Mouse (Mus musculus) liver, embryonic 15.5 days (tissue): ENCODE data around the gene Ccnk. TPM values are rescaled to one million over a fixed set of nuclear protein-coding genes. Genes with fewer than 3 reads are reported as not detected.

ENCODE experiments used
- ATAC-seq: fragments of 200-750 bp; cut with Nextera tagmentation; 2 replicates; pipeline ENCODE4 v1.8.0; 2017; ENCODE audit warnings: moderate number of reproducible peaks, mild to moderate bottlenecking, moderate library complexity; ENCODE audit not compliant: insufficient read depth
- H3K27ac ChIP-seq: fragments of 300-500 bp; sonication (generic); replicated peaks from 2 replicates; pipeline ENCODE4 v1.5.1; 2015; ENCODE audit warnings: mild to moderate bottlenecking, inconsistent platforms
- H3K27me3 ChIP-seq: fragments of 300-500 bp; sonication (generic); 2 replicates; pipeline ENCODE4 v1.6.1; 2015; ENCODE audit warnings: mild to moderate bottlenecking, inconsistent platforms
- H3K36me3 ChIP-seq: fragments of 300-500 bp; sonication (generic); replicated peaks from 2 replicates; pipeline ENCODE4 v1.6.1; 2015; ENCODE audit warnings: moderate library complexity, mild to moderate bottlenecking, inconsistent platforms
- H3K4me1 ChIP-seq: fragments of 300-500 bp; sonication (generic); replicated peaks from 2 replicates; pipeline ENCODE4 v1.6.1; 2015; ENCODE audit warnings: inconsistent platforms
- H3K4me2 ChIP-seq: fragments of 300-500 bp; sonication (generic); 2 replicates; pipeline ENCODE4 v1.6.1; 2015; ENCODE audit warnings: moderate library complexity, mild to moderate bottlenecking, inconsistent platforms
- H3K4me3 ChIP-seq: fragments of 300-500 bp; sonication (generic); replicated peaks from 2 replicates; pipeline ENCODE4 v1.5.1; 2015; ENCODE audit warnings: mild to moderate bottlenecking, inconsistent platforms
- H3K9ac ChIP-seq: fragments of 300-500 bp; sonication (generic); 2 replicates; pipeline ENCODE4 v1.6.1; 2015; ENCODE audit warnings: moderate library complexity, mild to moderate bottlenecking, inconsistent platforms
- H3K9me3 ChIP-seq: fragments of 300-500 bp; sonication (generic); replicated peaks from 2 replicates; pipeline ENCODE4 v1.6.1; 2016; ENCODE audit warnings: inconsistent platforms
- WGBS: fragments of 180-500 bp; shearing (Covaris S2); methylation state at CpG from one replicate; pipeline ENCODE4 v1.1.7; 2015; ENCODE audit warnings: mixed read lengths; ENCODE audit not compliant: insufficient replicate concordance; 5-methylcytosine and 5-hydroxymethylcytosine counted together
- polyA plus RNA-seq: library from polyadenylated mRNA; unstranded; fragments of >200 nt; fragmentation: Nextera tagmentation; extraction: Ambion mirVana; gene quantifications from 2 replicates; pipeline ENCODE4 v1.2.1, GENCODE M21; 2015

Ccnk gene
- polyA plus RNA-seq, 1 experiment from 2014 or later: 1.7 TPM

DNA sequence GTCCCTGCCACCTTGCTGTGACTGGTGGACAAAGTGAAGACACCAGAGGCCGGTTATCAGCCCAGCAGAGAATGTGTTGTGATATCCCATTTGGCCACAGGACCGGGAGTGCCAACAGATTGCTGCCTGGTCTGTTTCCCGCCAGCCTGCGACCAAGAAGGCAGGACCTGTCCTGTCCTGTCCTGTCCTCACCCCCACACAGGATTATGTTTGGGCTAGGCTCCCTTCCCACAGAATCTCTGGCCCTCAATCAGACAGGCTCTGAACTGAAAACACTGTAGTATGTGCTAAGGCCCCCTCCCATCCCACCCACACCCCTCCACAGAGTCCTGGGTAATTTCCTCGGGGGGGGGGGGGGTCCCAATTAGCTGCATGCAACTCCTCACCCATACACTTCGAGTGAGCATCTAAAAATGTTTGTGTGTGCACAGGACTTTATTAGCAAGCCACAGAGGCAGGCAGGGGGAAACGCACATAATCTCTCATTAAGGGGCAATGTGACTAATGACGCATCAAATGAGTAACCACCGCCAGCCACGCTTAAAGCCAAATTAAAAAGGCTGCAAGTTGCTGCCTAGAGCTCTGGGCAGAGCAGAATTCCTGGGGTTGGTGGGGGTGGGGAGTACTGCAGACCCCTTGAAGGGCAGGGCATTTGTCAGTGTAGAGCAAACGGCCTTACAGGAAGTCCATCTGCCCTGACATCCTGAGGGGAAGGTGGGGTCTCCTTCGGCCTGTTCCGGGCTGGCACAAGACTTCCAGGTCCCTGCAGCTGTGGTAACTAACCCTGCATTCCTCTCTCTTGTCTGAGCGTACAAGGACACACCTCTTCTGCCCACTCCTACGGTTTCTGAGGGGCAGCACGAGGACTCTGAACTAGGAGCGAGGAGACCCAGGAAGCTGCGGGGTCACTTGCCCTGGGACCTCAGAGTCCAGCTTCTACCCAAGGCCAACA is 34.0 kb downstream of the Ccnk start:
- Histone ChIP-seq H3K36me3 (no peaks in the 10 kb centered on the region), H3K4me3 (no peak overlapping the region), H3K4me1 (peaks cover 12% of the 10 kb centered on the region), H3K9ac (no peak overlapping the region), H3K27ac (no peak overlapping the region), H3K4me2 (no peak overlapping the region), H3K9me3 (no peaks in the 10 kb centered on the region), H3K27me3 (no peaks in the 10 kb centered on the region)
- no peak for ATAC-seq
- WGBS: 34% methylated on average over 18 of the region's 18 CpGs

DNA sequence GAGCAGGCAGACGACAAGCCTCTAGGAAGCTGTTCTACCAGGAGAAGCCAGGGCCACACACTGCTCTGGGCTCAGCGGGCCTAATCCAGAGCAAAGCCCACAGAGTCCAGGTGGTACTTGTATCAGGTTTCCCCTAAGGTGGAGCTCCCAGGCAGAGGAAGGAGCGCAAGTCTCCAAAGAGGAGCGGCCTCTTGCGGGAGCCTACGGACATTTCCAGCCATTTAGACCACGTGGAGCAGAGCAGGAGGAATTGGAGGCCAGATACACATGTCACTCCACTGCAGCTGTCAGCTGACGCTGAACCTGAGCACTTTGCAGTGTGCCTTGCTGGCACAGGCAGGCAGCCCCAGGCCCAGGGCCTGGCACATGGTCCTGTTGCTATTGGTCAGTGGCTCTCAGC is 35.7 kb downstream of the Ccnk start:
- no peaks in the 10 kb centered on the region for H3K36me3 ChIP-seq
- H3K9me3 ChIP-seq: no peaks in the 10 kb centered on the region
- no peak overlapping the region for H3K4me3 ChIP-seq
- H3K9ac ChIP-seq: no peak overlapping the region
- H3K4me1 ChIP-seq: peaks cover under 1% of the 10 kb centered on the region; the same call in 1 of the 2 replicates
- no peaks in the 10 kb centered on the region for H3K27me3 ChIP-seq
- WGBS: 64% methylated on average over 8 of the region's 8 CpGs
- ATAC-seq: no peak
- H3K4me2 ChIP-seq: no peak overlapping the region
- H3K27ac ChIP-seq: no peak overlapping the region

DNA sequence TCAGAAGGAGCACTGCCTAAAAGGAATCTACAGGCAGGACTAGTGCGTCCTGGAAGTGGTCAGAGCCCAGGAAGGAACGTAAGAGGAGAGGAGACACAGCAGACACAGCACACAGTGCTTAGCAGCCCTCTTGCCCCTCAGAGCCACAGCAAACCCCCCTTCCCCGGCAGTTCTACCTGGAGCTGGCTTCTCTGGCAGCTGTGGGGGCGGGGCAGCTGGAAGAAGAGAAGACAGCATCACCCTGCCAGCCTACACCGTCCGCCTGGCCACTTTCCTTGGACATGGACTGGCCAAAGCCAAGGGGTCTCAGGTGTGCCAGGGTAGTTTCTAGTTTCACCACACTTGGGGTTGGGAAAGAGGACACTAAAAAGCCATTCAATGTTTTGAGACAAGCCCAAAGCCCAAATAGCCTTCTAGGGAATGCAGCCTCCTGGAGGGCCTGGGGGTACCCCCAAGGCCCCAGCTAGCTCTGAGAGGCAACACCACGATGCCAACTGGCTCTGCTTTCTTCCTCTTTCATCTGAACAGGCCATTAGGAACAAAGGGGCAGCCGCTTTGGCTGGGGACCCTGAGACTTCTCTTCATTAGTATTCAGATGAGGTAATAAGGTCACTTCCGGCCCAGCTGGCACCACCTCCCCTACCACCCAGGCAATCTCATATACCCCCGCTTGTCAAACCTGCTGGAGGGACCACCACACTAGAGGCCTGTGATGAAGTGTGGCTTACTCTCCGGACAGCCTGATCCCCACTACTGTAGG is 37.4 kb downstream of the Ccnk start:
- Histone ChIP-seq H3K27ac (no peak overlapping the region), H3K4me3 (no peak overlapping the region), H3K4me2 (no peak overlapping the region), H3K9me3 (no peaks in the 10 kb centered on the region), H3K36me3 (no peaks in the 10 kb centered on the region), H3K9ac (no peak overlapping the region), H3K27me3 (no peaks in the 10 kb centered on the region), H3K4me1 (no peaks in the 10 kb centered on the region)
- WGBS: 64% methylated on average over 11 of the region's 11 CpGs
- ATAC-seq: no peak

DNA sequence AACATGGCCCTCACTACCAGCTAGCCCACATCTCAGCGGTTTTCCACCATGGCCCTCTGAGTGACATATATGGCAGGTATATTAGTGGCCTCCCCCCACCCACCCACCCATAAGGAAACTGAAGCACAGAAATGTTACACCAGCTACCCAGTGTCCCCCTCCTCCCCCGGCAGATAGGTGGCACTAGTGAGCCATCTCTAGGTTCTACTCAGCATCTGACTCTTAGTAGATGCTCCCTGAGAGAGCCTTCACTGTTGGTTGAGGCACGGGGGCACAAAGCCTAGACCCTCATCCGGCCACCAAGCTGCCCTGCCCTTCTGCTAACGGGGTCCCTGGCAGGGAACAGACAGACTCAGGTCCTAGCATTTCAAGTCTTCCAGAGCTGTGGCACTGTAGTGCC is 38.2 kb downstream of the Ccnk start:
- H3K27me3 ChIP-seq: no peaks in the 10 kb centered on the region
- WGBS: 35% methylated on average over 5 of the region's 5 CpGs
- H3K9ac ChIP-seq: no peak overlapping the region
- no peak overlapping the region for H3K27ac ChIP-seq
- no peak overlapping the region for H3K4me2 ChIP-seq
- H3K4me3 ChIP-seq: no peak overlapping the region
- H3K9me3 ChIP-seq: no peaks in the 10 kb centered on the region
- ATAC-seq: no peak
- H3K36me3 ChIP-seq: no peaks in the 10 kb centered on the region
- H3K4me1 ChIP-seq: no peaks in the 10 kb centered on the region

DNA sequence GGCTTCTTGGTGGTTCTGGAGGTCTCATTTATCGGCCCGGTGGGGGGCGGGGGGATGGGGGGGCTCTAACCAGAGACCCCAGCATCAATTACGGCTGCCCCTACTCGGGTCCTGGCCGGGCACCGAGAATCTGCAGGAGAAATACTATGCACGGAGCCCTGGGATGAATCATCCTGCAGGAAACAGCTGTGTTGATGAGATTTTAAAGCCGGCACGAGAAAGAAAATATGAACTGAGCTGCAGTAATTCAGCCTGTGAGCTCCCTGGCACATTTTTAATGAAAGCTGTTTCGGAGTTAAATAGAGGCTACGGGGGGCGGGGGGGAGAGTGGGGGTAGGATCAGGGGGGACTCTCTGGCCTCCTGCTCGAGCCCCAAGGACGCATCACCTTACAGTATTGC is 39.8 kb downstream of the Ccnk start:
- Histone ChIP-seq H3K27me3 (no peaks in the 10 kb centered on the region), H3K9ac (no peak overlapping the region), H3K27ac (no peak overlapping the region), H3K4me3 (no peak overlapping the region), H3K9me3 (no peaks in the 10 kb centered on the region), H3K4me2 (no peak overlapping the region), H3K4me1 (no peaks in the 10 kb centered on the region), H3K36me3 (no peaks in the 10 kb centered on the region)
- WGBS: 55% methylated on average over 15 of the region's 15 CpGs
- ATAC-seq: no peak

DNA sequence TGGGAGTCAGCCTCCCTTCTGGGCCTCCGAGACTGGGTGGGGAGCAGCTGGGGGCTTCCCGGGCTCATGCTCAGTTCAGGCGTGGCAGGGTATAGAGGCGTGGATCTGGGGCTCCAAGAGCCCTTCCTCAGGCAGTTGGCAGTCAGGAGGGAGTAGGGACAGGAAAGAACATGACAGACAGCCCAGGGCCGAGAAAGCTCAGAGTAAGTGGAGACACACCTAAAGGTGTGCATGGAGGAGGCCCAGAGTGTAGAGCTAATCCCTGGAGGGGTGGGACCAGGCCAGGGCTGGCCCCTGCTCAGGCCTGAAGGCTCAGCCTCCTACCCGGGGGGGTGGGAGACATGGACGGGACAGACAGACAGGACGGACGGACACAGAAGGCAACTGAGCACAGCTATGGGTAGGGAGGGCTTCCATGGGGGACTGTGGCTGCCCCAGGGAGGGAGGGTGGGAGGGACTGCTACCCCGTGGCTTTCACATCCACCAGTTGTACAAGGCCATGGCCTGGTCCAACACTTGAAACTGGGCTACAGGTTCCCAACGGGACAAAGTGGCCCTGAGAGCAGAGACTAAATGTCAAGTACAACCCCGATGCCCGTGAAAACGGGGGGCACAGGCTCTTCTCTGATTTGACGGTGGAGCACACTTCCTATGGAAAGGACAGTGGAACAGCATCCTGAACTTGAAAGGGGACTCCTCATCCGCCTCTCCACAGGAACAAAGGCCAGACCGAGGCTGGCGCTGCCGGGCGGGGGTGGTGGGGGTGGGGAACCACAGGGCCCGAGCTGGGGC is 40.6 kb downstream of the Ccnk start:
- no peak overlapping the region for H3K9ac ChIP-seq
- WGBS: 69% methylated on average over 21 of the region's 21 CpGs
- H3K27me3 ChIP-seq: no peaks in the 10 kb centered on the region
- no peak for ATAC-seq
- H3K27ac ChIP-seq: no peak overlapping the region
- no peak overlapping the region for H3K4me2 ChIP-seq
- no peak overlapping the region for H3K4me3 ChIP-seq
- H3K9me3 ChIP-seq: no peaks in the 10 kb centered on the region
- no peaks in the 10 kb centered on the region for H3K36me3 ChIP-seq
- no peaks in the 10 kb centered on the region for H3K4me1 ChIP-seq

DNA sequence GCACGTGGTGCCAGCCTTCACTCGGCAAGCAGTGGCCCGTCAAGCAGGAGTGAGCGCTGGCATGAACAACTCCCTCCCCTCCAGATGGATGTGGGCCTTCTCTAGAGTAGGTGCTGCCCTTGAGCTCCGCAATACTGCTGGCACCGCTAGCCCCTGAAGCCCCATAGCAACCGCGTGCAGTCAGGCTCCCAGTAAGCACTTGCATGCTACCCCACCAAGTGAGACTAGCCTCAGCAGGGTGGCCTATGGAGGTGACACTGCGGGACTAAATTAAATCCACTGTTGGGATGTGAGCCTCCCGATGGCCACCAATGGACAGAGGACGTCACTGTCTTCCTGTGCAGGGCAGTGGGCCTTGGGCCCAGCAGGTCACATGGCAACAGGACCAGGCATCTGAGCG is 41.2 kb downstream of the Ccnk start:
- no peaks in the 10 kb centered on the region for H3K27me3 ChIP-seq
- no peak overlapping the region for H3K4me2 ChIP-seq
- no peaks in the 10 kb centered on the region for H3K4me1 ChIP-seq
- H3K4me3 ChIP-seq: no peak overlapping the region
- no peak overlapping the region for H3K27ac ChIP-seq
- no peaks in the 10 kb centered on the region for H3K36me3 ChIP-seq
- no peaks in the 10 kb centered on the region for H3K9me3 ChIP-seq
- H3K9ac ChIP-seq: no peak overlapping the region
- 73% methylated on average over 12 of the region's 12 CpGs for WGBS
- no peak for ATAC-seq

DNA sequence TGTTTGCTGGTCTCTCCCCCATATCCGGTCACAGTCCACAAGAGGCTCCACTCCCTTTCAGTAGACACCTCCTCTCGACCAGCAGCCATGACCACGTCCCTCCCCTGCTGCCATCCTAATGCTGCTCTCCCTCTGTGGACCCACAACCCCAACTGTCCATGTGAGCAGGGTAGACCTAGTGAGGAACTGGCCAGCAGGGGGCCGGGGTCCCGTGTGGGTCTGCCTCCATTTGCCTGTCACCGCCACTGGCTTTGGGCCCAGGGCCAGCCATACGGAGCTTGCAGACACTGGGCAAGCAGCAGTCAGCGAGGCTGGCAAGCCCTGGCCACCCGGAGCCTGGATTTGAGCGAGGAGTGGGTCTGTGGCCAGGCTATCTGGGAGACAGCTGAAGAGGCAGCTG is 41.8 kb downstream of the Ccnk start:
- 47% methylated on average over 10 of the region's 10 CpGs for WGBS
- no peak overlapping the region for H3K4me2 ChIP-seq
- no peak overlapping the region for H3K27ac ChIP-seq
- H3K36me3 ChIP-seq: no peaks in the 10 kb centered on the region
- H3K4me3 ChIP-seq: no peak overlapping the region
- no peak overlapping the region for H3K9ac ChIP-seq
- H3K9me3 ChIP-seq: no peaks in the 10 kb centered on the region
- ATAC-seq: no peak
- no peaks in the 10 kb centered on the region for H3K4me1 ChIP-seq
- H3K27me3 ChIP-seq: no peaks in the 10 kb centered on the region

DNA sequence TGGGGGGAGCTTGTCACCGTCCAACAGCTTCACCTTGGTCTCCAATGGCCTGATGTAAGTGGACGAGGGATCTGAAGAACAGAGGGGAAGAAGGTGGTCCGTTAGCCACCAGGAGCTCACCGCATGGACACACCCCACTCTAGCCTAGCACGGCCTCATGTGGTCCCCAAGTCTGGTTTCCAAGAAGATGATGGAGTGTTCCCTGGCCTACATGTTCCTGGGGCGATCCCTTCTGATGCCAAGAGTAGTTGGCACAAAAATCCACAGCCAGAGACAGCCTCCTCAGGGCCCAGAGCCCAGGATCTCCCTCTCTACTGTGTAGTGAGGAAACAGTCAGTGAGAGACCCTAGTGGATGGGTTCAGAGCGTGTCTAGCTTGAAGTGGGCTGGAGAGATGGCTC is 42.3 kb downstream of the Ccnk start:
- no peaks in the 10 kb centered on the region for H3K27me3 ChIP-seq
- 72% methylated on average over 7 of the region's 7 CpGs for WGBS
- ATAC-seq: no peak

DNA sequence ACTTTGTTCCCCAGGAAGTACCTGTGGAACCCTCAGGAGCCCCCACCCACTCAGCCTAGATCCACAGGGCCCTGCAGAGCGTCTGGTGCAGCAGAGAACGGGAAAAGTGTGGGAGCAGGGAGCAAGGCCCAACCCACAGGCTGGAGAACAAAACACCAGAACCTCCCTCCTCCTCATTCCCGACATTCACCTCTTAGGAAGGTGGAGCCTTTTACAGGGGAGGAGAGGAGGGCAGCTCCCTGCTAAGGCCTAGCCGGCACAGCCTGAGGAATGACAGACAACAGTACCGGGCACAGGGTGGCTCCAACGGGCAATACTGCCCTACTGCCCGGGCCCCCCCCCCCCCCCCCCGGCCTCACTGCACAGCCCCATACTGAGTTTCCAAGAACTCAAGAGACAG is 44.0 kb downstream of the Ccnk start:
- Histone ChIP-seq H3K9ac (no peak overlapping the region), H3K9me3 (no peaks in the 10 kb centered on the region), H3K27me3 (no peaks in the 10 kb centered on the region), H3K27ac (no peak overlapping the region), H3K36me3 (no peaks in the 10 kb centered on the region), H3K4me2 (no peak overlapping the region), H3K4me1 (no peaks in the 10 kb centered on the region), H3K4me3 (no peak overlapping the region)
- no peak for ATAC-seq
- 57% methylated on average over 8 of the region's 8 CpGs for whole genome bisulfite sequencing

More for the DNA sequence above, 42.3 kb downstream of the Ccnk start:
- no peak overlapping the region for H3K4me3 ChIP-seq
- no peak overlapping the region for H3K9ac ChIP-seq
- no peaks in the 10 kb centered on the region for H3K4me1 ChIP-seq
- H3K9me3 ChIP-seq: no peaks in the 10 kb centered on the region
- H3K27ac ChIP-seq: no peak overlapping the region
- no peak overlapping the region for H3K4me2 ChIP-seq
- no peaks in the 10 kb centered on the region for H3K36me3 ChIP-seq

DNA sequence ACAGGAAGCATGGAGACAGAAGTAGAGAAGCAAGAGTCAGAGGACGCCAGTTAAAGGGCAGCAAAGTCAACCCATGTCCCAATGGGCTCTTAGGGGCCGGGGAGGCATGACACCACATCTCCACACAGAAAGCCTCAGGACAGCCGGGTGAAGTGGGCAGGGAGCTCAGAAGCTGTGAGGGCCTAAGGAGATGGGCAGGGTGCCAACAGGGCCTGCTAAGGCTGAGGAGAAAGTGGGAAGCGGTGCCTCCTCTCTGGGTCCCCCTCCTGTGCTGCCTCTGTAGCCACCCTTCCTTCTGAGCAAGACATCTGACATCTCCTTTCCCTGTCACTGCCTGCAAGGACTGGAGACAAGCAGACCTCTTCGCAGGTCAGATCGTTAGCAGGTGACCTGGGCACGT is 46.4 kb downstream of the Ccnk start:
- H3K9me3 ChIP-seq: no peaks in the 10 kb centered on the region
- no peaks in the 10 kb centered on the region for H3K27me3 ChIP-seq
- 0 out of 2 replicates have a peak, but pooled peaks cover 4% of the 10 kb centered on the region for H3K4me1 ChIP-seq
- H3K4me3 ChIP-seq: no peak overlapping the region
- no peak overlapping the region for H3K4me2 ChIP-seq
- WGBS: 52% methylated on average over 7 of the region's 7 CpGs
- ATAC-seq: no peak
- no peak overlapping the region for H3K27ac ChIP-seq
- H3K9ac ChIP-seq: no peak overlapping the region
- no peaks in the 10 kb centered on the region for H3K36me3 ChIP-seq
